Mouse (Mus musculus) cerebellum, postnatal 10 days (tissue): ENCODE results near the gene Otud5.
"Not testable (repeated sequence)": the region's sequence is repeated elsewhere in the genome, so short reads cannot be mapped to it uniquely, and the experiment has no call there.

ENCODE experiments used
- DNase-seq, 2 experiments: peaks; one replicate each; pipeline ENCODE4 v3.0.0; 2021; ENCODE audit warnings: mixed read lengths in 2 of 2

Gene Otud5

DNA sequence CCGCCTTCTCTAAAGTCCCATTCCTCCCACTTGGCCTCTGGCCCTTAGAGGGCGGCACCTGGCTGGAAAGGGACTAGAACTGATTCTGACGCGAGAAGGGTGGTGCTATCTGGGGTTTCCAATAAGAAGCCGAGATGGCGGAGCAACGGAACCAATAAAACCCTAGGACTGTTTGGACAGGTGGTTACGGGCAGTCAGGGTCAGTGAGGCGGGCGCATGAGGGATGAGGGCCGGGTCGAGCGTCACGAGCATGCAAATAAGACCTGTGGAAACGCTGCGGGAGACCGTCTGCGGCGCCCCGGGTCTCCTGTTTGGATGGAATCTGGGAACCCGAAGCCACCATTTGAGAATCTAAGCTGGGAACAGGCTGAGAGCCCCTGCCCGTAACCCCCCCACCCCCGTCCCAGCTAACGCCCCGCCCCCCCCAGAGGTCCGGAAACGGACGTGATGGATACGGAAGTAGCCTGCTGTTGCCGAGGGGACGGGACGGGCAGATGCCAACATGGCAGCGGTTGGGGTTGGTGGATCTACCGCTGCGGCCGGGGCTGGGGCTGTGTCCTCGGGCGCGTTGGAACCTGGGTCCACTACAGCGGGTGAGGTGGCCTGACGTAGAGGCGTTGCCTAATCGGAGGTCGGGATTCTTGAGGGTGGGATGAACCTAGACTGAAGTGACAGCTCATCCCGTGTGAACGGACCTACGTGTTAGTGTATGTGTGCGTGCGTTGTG lies 42.8 kb downstream of the Otud5 start, which contains the start of gene Slc35a2:
TSS of gene Slc35a2 (plus strand) at position 188 of the 727 bp plus-strand sequence.
- peak; percentile 88 to 92 for DNase-seq

DNA sequence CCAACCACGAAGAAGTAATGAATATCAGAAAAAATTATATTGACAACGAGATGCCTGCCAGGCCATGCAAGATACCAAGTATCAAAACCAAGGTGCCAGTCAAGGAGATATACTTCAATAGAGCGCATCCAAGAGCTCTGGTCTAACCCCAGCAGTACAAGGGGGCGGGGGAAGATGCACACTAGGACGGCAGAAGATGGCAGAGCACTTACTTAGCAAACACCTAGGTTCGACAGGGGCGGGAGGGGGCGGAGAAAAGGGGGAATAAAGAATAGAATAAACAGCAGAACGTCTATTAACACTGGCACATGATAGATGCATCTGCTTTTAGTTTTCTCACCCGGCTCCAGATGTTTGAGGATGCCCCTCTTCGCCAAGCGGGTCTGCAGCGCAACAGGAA lies 57.0 kb downstream of the Otud5 start:
- peak in 1 of 2 experiments; percentile 17 for DNase-seq

DNA sequence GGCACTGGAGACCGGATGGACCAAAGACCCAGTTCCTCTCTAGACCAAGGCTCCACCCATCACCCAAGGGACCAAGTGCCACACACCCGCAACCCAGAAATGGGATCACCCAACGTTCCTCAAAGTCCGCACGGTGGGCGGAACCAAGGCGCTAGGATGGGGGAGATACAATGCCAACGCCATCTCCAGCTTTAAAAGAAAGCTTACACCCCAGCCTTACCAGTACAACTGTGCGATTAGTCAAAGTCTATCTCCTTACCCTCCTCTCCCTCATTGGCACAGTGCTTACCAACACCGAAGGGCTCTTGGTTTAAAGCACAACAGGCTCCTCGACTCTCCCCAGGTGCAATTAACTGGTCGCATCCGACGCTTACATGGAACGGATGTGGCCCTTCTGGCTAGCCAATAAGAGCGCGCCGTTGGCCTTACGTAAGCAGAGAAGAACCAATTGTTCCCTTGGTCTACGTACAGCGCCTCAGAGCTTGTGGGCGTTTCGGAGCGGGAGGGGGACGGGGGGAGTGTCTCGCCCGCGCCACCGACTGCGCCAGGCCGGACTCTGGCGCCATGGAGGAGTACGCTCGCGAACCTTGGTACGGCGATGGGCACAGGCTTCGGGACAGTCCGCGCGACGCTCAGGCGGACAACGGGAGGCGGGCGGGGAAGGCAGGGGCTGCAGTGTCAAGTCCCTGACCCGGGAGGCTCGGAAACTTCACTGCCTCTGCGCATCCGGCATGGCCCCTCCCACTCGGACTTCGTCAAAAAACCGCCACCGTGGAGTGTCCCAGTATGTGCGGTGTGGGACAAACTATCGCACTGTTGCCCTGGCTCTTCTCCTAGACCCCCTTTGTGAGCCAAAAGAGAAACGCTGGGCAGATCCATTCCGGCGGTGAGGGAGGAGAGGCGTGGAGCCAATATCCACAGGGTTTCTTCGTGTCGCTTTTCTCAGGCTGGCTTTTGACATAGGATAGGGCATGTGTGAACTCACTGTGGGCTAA lies 58.0 kb downstream of the Otud5 start, which contains the start of the genes Pqbp1 and Timm17b:
TSS of gene Pqbp1 (minus strand) at position 390 of the 995 bp plus-strand sequence.
TSS of gene Timm17b (plus strand) at position 478 of the 995 bp plus-strand sequence.
- DNase-seq: peak; percentile 88 to 93

DNA sequence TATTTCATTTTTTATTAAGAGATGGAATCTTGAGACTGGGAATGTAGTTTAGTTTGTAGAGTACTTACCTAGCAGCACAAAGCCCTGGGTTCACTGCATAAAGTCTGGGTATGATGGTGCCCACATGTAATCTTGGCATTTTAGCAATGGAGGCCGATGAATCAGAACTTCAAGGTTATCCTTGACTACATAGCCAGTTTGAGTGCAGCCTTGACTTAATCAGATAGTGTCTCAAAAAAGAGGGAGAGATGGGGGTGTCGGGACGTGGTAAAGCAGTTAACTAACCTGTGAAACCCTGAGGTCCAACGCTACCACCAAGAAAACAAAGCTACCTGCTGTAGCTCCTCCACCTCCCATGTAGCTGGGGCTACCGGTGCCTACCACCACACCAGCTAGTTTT lies 63.3 kb downstream of the Otud5 start:
- DNase-seq: no peak

DNA sequence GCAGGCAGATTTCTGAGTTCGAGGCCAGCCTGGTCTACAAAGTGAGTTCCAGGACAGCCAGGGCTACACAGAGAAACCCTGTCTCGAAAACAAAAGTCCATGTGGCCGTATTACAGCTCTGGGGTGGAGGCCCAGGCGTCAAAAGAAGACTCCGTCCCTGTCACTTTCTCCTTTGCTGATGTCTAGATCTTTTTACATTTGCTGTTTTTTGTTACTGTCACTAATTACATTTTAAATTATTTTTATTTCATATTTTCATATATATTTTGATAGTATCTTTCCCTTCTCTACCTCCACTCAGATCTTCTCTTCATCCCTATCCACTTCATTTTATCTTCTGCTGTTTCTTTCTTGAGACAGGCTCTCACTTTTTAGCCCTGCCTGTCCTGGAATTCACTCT lies 66.6 kb downstream of the Otud5 start, which contains the start of gene Gm10491:
TSS of gene Gm10491 (minus strand) at position 101 of the 400 bp plus-strand sequence.
- DNase-seq: no peak

DNA sequence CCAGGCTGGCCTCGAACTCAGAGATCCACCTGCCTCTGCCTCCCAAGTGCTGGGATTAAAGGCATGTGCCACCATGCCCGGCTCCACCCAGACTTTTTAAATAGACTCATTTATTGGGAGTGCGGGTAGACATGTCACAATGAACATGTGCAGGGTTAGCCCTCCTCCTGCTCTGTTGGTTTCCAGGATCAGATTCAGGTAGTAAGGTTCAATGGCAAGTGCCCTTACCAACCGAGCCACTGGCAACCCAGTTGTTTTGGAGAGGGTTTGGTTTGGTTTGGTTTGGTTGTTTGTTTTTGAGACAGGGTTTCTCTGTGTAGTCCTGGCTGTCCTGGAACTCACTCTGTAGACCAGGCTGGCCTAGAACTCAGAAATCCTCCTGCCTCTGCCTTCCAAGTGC lies 68.1 kb downstream of the Otud5 start, which contains the start of gene Gm10490:
TSS of gene Gm10490 (plus strand) at position 301 of the 400 bp plus-strand sequence.
- DNase-seq: not testable (repeated sequence)

DNA sequence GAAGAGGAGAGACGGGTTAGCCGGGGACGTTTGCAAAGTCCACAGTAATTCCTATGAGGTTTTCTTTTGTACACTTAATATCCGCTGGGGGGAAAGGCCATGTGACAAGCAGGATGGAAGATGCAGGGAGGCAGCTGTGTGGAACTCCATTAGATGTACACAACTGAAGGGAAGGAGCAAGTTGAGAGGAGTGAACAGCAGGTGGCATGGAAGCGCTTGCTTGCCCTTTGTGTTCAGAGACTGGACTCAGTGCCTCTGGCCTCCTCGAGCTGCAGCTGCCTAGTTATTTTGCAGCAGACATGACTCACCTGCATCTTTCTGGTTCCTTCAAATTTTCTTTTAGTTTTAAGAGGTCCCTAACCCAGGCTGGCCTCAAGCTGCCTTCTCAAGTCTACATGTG lies 69.3 kb downstream of the Otud5 start:
- DNase-seq: no peak

DNA sequence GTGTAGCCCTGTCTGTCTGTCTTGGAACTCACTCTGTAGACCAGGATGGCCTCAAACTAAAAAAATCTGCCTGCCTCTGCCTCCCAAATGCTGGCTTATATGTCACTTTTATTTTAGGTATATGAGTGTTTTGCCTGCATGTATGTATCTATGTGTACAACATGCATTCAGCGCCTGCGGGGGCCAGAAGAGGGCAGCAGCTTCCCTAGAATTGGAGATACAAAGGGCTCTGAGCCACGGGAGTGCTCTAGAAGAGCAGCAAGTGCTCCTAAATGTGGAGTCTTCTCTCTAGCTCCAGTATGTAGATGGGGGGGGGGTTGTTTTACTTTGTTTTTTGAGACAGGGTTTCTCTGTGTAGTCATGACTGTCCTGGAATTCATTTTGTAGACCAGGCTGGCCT lies 74.5 kb downstream of the Otud5 start:
- DNase-seq: peak; percentile 33 to 65

DNA sequence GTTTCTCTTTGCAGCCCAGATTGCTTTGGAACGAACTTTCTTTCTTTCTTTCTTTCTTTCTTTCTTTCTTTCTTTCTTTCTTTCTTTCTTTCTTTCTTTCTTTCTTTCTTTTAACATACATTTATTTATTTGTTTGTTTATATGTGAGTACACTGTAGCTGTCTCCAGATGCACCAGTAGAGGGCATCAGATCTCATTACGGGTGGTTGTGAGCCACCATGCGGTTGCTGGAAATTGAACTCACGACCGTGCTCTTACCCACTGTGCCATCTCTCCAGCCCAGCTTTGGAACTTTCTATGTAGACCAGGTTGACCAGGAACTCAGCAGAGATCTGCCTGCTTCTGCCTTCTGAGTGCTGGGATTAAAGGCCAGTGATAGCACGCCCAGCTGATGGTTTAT lies 76.8 kb downstream of the Otud5 start:
- not testable (repeated sequence) for DNase-seq

DNA sequence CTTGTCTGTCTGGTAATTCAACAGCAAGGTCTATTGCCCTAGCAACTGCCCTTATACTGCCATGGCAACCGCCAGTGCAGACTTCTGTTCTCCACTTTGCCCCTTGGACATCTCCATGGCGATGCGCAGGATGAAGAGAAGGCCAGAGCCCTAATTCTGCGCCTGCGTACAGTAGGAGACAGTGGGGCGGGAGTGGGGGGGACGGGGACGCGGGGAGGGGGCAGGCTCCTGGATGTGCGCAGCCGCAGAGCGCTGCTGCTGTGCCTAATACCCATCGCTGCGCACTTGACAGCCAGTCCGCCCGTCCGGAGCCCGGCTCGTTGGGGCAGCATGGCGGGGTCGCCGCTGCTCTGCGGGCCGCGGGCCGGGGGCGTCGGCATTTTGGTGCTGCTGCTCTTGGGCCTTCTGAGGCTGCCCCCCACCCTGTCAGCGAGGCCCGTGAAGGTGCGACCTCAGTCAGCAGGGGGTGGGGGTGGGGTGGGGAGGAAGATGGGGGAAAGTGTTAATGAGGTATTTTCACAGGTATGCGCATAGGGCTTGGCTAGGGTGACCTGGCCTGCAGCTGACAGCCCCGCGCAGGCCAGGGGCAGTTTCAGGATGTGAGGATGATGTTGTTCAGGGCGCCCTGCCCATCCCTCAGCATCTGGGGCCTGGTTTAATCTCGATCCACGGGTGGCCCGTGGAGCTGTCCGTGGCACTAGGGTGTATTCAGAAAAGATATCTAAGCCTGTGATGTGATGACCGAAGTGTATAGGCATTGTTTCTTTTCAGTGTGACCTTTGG lies 78.6 kb downstream of the Otud5 start, which contains the start of gene Pcsk1n:
TSS of gene Pcsk1n (plus strand) at position 222 of the 783 bp plus-strand sequence.
- DNase-seq: peak; percentile 76 to 82

DNA sequence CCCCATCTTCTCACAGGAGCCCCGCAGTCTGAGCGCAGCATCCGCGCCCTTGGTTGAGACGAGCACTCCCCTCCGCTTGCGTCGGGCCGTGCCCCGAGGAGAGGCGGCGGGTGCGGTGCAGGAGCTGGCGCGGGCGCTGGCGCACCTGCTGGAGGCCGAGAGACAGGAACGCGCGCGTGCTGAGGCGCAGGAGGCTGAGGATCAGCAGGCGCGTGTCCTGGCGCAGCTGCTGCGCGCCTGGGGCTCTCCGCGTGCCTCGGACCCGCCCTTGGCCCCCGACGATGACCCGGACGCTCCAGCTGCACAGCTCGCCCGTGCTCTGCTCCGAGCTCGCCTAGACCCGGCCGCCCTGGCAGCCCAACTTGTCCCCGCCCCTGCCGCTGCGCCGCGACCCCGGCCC lies 80.9 kb downstream of the Otud5 start:
- DNase-seq: peak; percentile 26 to 40
